Mouse (Mus musculus) kidney, postnatal 25 days (tissue): ENCODE measurements around the gene Itprip.
"Not testable (repeated sequence)": the region's sequence is repeated elsewhere in the genome, so short reads cannot be mapped to it uniquely, and the experiment has no call there.

Experiments used
- DNase-seq, 2 experiments: peaks; one replicate each; pipeline ENCODE4 v3.0.0; 2021; ENCODE audit warnings: mixed read lengths in 2 of 2

Itprip gene

GRCm38 (mm10) chr19:47852131-47852530, 67.0 kb downstream of the Itprip start:
- DNase-seq, result not testable (repeated sequence)

DNA sequence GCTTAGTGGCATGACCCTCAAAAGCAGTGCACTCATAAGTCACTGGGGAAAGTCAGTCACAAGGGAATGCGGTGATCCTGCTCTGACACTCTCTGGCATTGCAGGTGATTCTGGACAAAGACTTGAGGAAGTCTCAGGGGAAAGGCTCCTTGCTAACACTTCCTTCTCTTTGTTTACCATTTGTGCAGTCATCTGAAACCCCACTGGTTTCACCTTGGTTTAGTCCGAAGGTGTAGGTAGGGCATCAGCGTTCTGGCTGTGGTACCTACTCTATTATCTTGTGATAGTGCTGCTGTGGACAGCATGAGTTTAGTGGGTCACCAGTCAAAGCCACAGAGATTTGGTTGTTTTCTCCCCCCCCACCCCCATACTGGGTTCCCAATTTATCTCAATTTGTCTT, 69.4 kb downstream of the Itprip start:
- no peak for DNase-seq
